Mouse (Mus musculus) olfactory bulb, adult 2 months (tissue): Measurements from ENCODE around the gene Rhebl1. TPM values are rescaled to one million over a fixed set of nuclear protein-coding genes. Genes with fewer than 3 reads are reported as not detected.

Experiments
- H3K27ac ChIP-seq: fragments of 200-500 bp; 2 replicates; pipeline ENCODE4 v1.5.1; 2012; ENCODE audit warnings: low read depth, low read length; ENCODE audit not compliant: insufficient read depth
- H3K4me1 ChIP-seq: fragments of 200-500 bp; 2 replicates; pipeline ENCODE4 v1.6.1; 2012; ENCODE audit warnings: low read length; ENCODE audit not compliant: control insufficient read depth, insufficient read depth
- H3K4me3 ChIP-seq: fragments of 200-500 bp; 2 replicates; pipeline ENCODE4 v1.5.1; 2012; ENCODE audit warnings: mild to moderate bottlenecking, low read depth, low read length, moderate library complexity; ENCODE audit not compliant: insufficient read depth
- CTCF ChIP-seq: fragments of 200-500 bp; IDR thresholded peaks from 2 replicates; pipeline ENCODE4 v1.5.1; 2012; ENCODE audit warnings: low read depth, mild to moderate bottlenecking, low read length, moderate library complexity; ENCODE audit not compliant: insufficient read depth
- POLR2A ChIP-seq: fragments of 200-500 bp; IDR thresholded peaks from 2 replicates; pipeline ENCODE4 v1.6.1; 2012; ENCODE audit warnings: mild to moderate bottlenecking, low read depth, low read length, moderate library complexity; ENCODE audit not compliant: insufficient read depth
- WGBS: fragments of 180-500 bp; shearing (Covaris S2); methylation state at CpG from one replicate; pipeline ENCODE4 v1.1.7; 2018; 5-methylcytosine and 5-hydroxymethylcytosine counted together
- polyA plus RNA-seq: library from polyadenylated mRNA; stranded (reverse); fragments of >200 nt; gene quantifications from 2 replicates; pipeline ENCODE4 v1.2.4, GENCODE M21; 2012; ENCODE audit warnings: low replicate concordance; ENCODE audit not compliant: missing spikeins, insufficient read depth, insufficient read length

Gene Rhebl1
- polyA plus RNA-seq, 1 experiment: not detected

- no peak overlapping the region for H3K4me3 ChIP-seq
- no peak overlapping the region for H3K27ac ChIP-seq
- H3K4me1 ChIP-seq: no peaks in the 10 kb centered on the region
- no peak for TF ChIP-seq CTCF
- TF ChIP-seq POLR2A: no peak
Observed at GRCm38 (mm10) chr15:98883661-98884060, 10.7 kb downstream of the Rhebl1 start.

GRCm38 (mm10) chr15:98881656-98882008 lies 12.7 kb downstream of the Rhebl1 start:
- no peak for TF ChIP-seq POLR2A
- TF ChIP-seq CTCF: no peak
- H3K4me1 ChIP-seq: no peaks in the 10 kb centered on the region
- peak overlapping the region; percentile 84; the same call in 1 of the 2 replicates for H3K4me3 ChIP-seq
- whole genome bisulfite sequencing: 9% methylated on average over 5 of the region's 5 CpGs
- no peak overlapping the region for H3K27ac ChIP-seq

GRCm38 (mm10) chr15:98880978-98881655 lies 13.2 kb downstream of the Rhebl1 start:
- H3K4me3 ChIP-seq: peak overlapping the region; percentile 84
- TF ChIP-seq CTCF: peak; percentile 6; the same call in 1 of the 2 replicates
- TF ChIP-seq POLR2A: no peak
- peak overlapping the region; percentile 7; the same call in 1 of the 2 replicates for H3K27ac ChIP-seq
- under 1% methylated on average over 45 of the region's 48 CpGs for WGBS
- H3K4me1 ChIP-seq: no peaks in the 10 kb centered on the region

GRCm38 (mm10) chr15:98877331-98877730 lies 17.0 kb downstream of the Rhebl1 start:
- Histone ChIP-seq H3K4me1 (no peaks in the 10 kb centered on the region), H3K4me3 (no peak overlapping the region), H3K27ac (no peak overlapping the region)
- 21% methylated on average over 3 of the region's 3 CpGs for WGBS
- TF ChIP-seq CTCF (no peak), POLR2A (no peak)

GRCm38 (mm10) chr15:98871916-98872888 lies 22.1 kb downstream of the Rhebl1 start:
- WGBS: under 1% methylated on average over 51 of the region's 51 CpGs
- TF ChIP-seq CTCF: peak; percentile 44; the same call in 1 of the 2 replicates
- TF ChIP-seq POLR2A: 0 out of 2 replicates have a peak, but pooled peaks have one; percentile 49
- peak overlapping the region; percentile 96 for H3K4me3 ChIP-seq
- peak overlapping the region; percentile 100 for H3K27ac ChIP-seq
- H3K4me1 ChIP-seq: peaks cover 17% of the 10 kb centered on the region

GRCm38 (mm10) chr15:98871070-98871915 lies 23.0 kb downstream of the Rhebl1 start, which contains the start of gene Kmt2d:
TSS of gene Kmt2d (minus strand) at chr15:98871204.
- H3K27ac ChIP-seq: peak within 1 kb of the TSS; percentile 100
- TF ChIP-seq CTCF (no peak), POLR2A (no peak)
- peaks cover 18% of the 10 kb centered on the region for H3K4me1 ChIP-seq
- H3K4me3 ChIP-seq: peak within 1 kb of the TSS; percentile 96
- WGBS: under 1% methylated on average over 86 of the region's 94 CpGs

GRCm38 (mm10) chr15:98870179-98871069 lies 23.9 kb downstream of the Rhebl1 start:
- under 1% methylated on average over 16 of the region's 16 CpGs for WGBS
- Histone ChIP-seq H3K4me1 (peaks cover 18% of the 10 kb centered on the region), H3K27ac (peak overlapping the region; percentile 42; the same call in 1 of the 2 replicates), H3K4me3 (peak overlapping the region; percentile 96)
- no peak for TF ChIP-seq CTCF
- TF ChIP-seq POLR2A: no peak
